16 mouse cellular contexts compared by ENCODE assay signal in the genomic region with DNA sequence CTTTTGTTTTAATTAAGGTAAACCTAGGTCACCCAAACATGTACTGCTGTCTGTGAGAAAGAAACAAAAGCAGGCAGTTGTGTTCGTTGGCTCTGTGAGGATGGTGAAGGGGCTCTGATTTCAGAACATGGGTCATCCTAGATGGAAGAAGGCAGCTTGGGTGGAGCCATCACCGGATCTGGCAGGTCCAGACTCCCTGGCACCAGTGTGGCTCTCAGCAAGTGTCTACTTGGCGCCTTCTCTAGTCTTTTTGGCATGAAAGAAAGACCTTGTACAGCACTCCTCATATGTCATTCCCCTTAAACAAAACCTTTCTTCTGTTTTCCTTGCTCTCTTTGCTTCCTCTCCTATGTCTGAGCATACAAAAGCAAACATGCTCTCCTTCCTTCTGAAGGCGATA.
"Had no signal": no experiment of that assay in that cellular context is flagged by ENCODE, and none has a peak within 500 bp of the region (broad histone marks: within the 10 kb centered on the region; RNA-seq: fewer than 3 reads in every experiment).

No protein-coding gene starts in this region.

- H3K4me3 ChIP-seq: liver, embryonic 13.5 days; megakaryocyte, embryonic 14.5 days; midbrain, embryonic 10.5 days; midbrain, embryonic 13.5 days; myocyte; neural tube, embryonic 13.5 days had no signal

- ATAC-seq: lung, postnatal 0 days; midbrain, embryonic 13.5 days; midbrain, embryonic 16.5 days had no signal

- H3K9me3 ChIP-seq: liver, embryonic 13.5 days; midbrain, embryonic 10.5 days; midbrain, embryonic 13.5 days; neural tube, embryonic 13.5 days had no signal

- H3K9ac ChIP-seq: liver, embryonic 13.5 days; midbrain, embryonic 13.5 days; neural tube, embryonic 13.5 days had no signal

- H3K27ac ChIP-seq: liver, embryonic 13.5 days; midbrain, embryonic 10.5 days; midbrain, embryonic 13.5 days; neural tube, embryonic 13.5 days had no signal

- H3K36me3 ChIP-seq: liver, embryonic 13.5 days; midbrain, embryonic 10.5 days; midbrain, embryonic 13.5 days; neural tube, embryonic 13.5 days had no signal

- H3K27me3 ChIP-seq: liver, embryonic 13.5 days; megakaryocyte, embryonic 14.5 days; midbrain, embryonic 13.5 days; neural tube, embryonic 13.5 days had no signal

- H3K4me1 ChIP-seq: liver, embryonic 13.5 days; megakaryocyte, embryonic 14.5 days; midbrain, embryonic 10.5 days; midbrain, embryonic 13.5 days; neural tube, embryonic 13.5 days had no signal

- H3K4me2 ChIP-seq: liver, embryonic 13.5 days; midbrain, embryonic 13.5 days; neural tube, embryonic 13.5 days had no signal

- DNase-seq: kidney, adult 9 months; kidney, postnatal 14 days; kidney, postnatal 4 days; liver, embryonic 13.5 days; lung, adult 2 months; retina, postnatal 1 day; right cerebral cortex, postnatal 25 days; spleen, adult 18-20 months; thymus, postnatal 36 days had no signal
